Mouse (Mus musculus) kidney, adult 2 months (tissue): ENCODE data around the gene Dpy19l3. TPM values are rescaled to one million over a fixed set of nuclear protein-coding genes. Genes with fewer than 3 reads are reported as not detected.

ENCODE experiments used
- DNase-seq: peaks from one replicate; pipeline ENCODE4 v3.0.0; 2021
- H3K27ac ChIP-seq: fragments of 200-500 bp; 2 replicates; pipeline ENCODE4 v1.5.1; 2012; ENCODE audit warnings: low read depth, low read length, control low read depth, inconsistent platforms; ENCODE audit not compliant: insufficient read depth
- H3K27me3 ChIP-seq: fragments of 200-500 bp; replicated peaks from 2 replicates; pipeline ENCODE4 v1.6.1; 2012; ENCODE audit warnings: mild to moderate bottlenecking, moderate library complexity, low read length, inconsistent platforms; ENCODE audit not compliant: control insufficient read depth, insufficient read depth
- H3K36me3 ChIP-seq: fragments of 200-500 bp; 2 replicates; pipeline ENCODE4 v1.6.1; 2012; ENCODE audit warnings: mild to moderate bottlenecking, moderate library complexity, low read length, inconsistent platforms; ENCODE audit not compliant: control insufficient read depth, insufficient read depth
- H3K4me1 ChIP-seq: fragments of 200-500 bp; 2 replicates; pipeline ENCODE4 v1.6.1; 2011; ENCODE audit warnings: low read length; ENCODE audit not compliant: control insufficient read depth, insufficient read depth
- H3K4me3 ChIP-seq: fragments of 200-500 bp; 2 replicates; pipeline ENCODE4 v1.5.1; 2011; ENCODE audit warnings: mild to moderate bottlenecking, low read depth, low read length, control low read depth; ENCODE audit not compliant: insufficient read depth
- CTCF ChIP-seq: fragments of 200-500 bp; conservative IDR thresholded peaks from 2 replicates; pipeline ENCODE4 v1.5.1; 2011; ENCODE audit warnings: low read depth, mild to moderate bottlenecking, control low read depth, low read length, moderate library complexity, mixed read lengths; ENCODE audit not compliant: insufficient read depth, insufficient read length
- POLR2A ChIP-seq: fragments of 200-500 bp; IDR thresholded peaks from one replicate; pipeline ENCODE4 v1.6.1; 2011; ENCODE audit warnings: low read depth, low read length, control low read depth
- WGBS: fragments of 180-500 bp; shearing (Covaris S2); methylation state at CpG from one replicate; pipeline ENCODE4 v1.1.7; 2018; 5-methylcytosine and 5-hydroxymethylcytosine counted together
- polyA plus RNA-seq: library from polyadenylated mRNA; depleted of rRNA; stranded (reverse); fragments of >200 nt; gene quantifications from 2 replicates; pipeline ENCODE4 v1.2.3, GENCODE M21; 2012; rRNA removed

Dpy19l3 gene
- polyA plus RNA-seq: 5.8 and 6.7 TPM in 2 replicates

- TF ChIP-seq POLR2A (peak; percentile 61), CTCF (no peak)
- 1% methylated on average over 70 of the region's 70 CpGs for WGBS
Observed at GRCm38 (mm10) chr7:35754033-35754885, at the start of gene Dpy19l3. TSS of gene Dpy19l3 (minus strand) at chr7:35754454.

GRCm38 (mm10) chr7:35802906-35803595, 48.8 kb upstream of the Dpy19l3 start, which contains the start of gene Zfp507:
TSS of gene Zfp507 (minus strand) at chr7:35803003.
- peak; percentile 92 for DNase-seq
- Histone ChIP-seq H3K4me1 (0 out of 2 replicates have a peak, but pooled peaks cover 4% of the 10 kb centered on the region), H3K36me3 (peaks cover 7% of the 10 kb centered on the region), H3K27me3 (no peaks in the 10 kb centered on the region), H3K27ac (peak within 1 kb of the TSS; percentile 69), H3K4me3 (peak within 1 kb of the TSS; percentile 96)
- WGBS: 20% methylated on average over 26 of the region's 26 CpGs
- TF ChIP-seq CTCF (no peak), POLR2A (no peak)

More at GRCm38 (mm10) chr7:35754033-35754885, at the start of gene Dpy19l3:
- H3K4me3 ChIP-seq: peak within 1 kb of the TSS; percentile 95
- DNase-seq: peak; percentile 89
- no peaks in the 10 kb centered on the region for H3K36me3 ChIP-seq
- no peaks in the 10 kb centered on the region for H3K27me3 ChIP-seq
- no peaks in the 10 kb centered on the region for H3K4me1 ChIP-seq
- peak within 1 kb of the TSS; percentile 53 for H3K27ac ChIP-seq

- no peaks in the 10 kb centered on the region for H3K27me3 ChIP-seq
- 0 out of 2 replicates have a peak, but pooled peaks cover 4% of the 10 kb centered on the region for H3K4me1 ChIP-seq
- WGBS: under 1% methylated on average over 48 of the region's 49 CpGs
- DNase-seq: no peak
- TF ChIP-seq CTCF: no peak
- no peak for TF ChIP-seq POLR2A
- peak overlapping the region; percentile 96 for H3K4me3 ChIP-seq
- H3K27ac ChIP-seq: peak overlapping the region; percentile 69
- H3K36me3 ChIP-seq: peaks cover 7% of the 10 kb centered on the region
Observed at GRCm38 (mm10) chr7:35802201-35802905, 48.1 kb upstream of the Dpy19l3 start.

GRCm38 (mm10) chr7:35796123-35796522, 41.9 kb upstream of the Dpy19l3 start:
- WGBS: 48% methylated on average over 7 of the region's 7 CpGs
- DNase-seq: peak; percentile 30
- no peak overlapping the region for H3K27ac ChIP-seq
- H3K4me3 ChIP-seq: no peak overlapping the region
- H3K36me3 ChIP-seq: peaks cover 9% of the 10 kb centered on the region
- 0 out of 2 replicates have a peak, but pooled peaks cover 1% of the 10 kb centered on the region for H3K4me1 ChIP-seq
- TF ChIP-seq CTCF (no peak), POLR2A (no peak)
- no peaks in the 10 kb centered on the region for H3K27me3 ChIP-seq

GRCm38 (mm10) chr7:35794145-35794664, 40.0 kb upstream of the Dpy19l3 start:
- WGBS: 73% methylated on average over 12 of the region's 12 CpGs
- Histone ChIP-seq H3K4me1 (no peaks in the 10 kb centered on the region), H3K36me3 (peaks cover 8% of the 10 kb centered on the region), H3K4me3 (no peak overlapping the region), H3K27me3 (no peaks in the 10 kb centered on the region), H3K27ac (no peak overlapping the region)
- TF ChIP-seq POLR2A (no peak), CTCF (no peak)
- DNase-seq: no peak

GRCm38 (mm10) chr7:35792150-35792848, 38.0 kb upstream of the Dpy19l3 start:
- Histone ChIP-seq H3K27ac (no peak overlapping the region), H3K27me3 (no peaks in the 10 kb centered on the region), H3K4me3 (no peak overlapping the region), H3K36me3 (peaks cover 6% of the 10 kb centered on the region), H3K4me1 (no peaks in the 10 kb centered on the region)
- TF ChIP-seq CTCF (no peak), POLR2A (no peak)
- no peak for DNase-seq
- WGBS: 80% methylated on average over 12 of the region's 12 CpGs
